Comparison of ENCODE assay signal across 20 mouse cellular contexts in genomic region chr16:70563456-70563855, GRCm38 (mm10).
DNase-seq lines count a peak whose midpoint lies in the region; ATAC-seq and TF ChIP-seq lines count a peak whose summit lies in the region.
"Had no signal": no experiment of that assay in that cellular context is flagged by ENCODE, and none has a peak within 500 bp of the region (broad histone marks: within the 10 kb centered on the region; RNA-seq: fewer than 3 reads in every experiment).

No protein-coding gene starts in this region.

- H3K27ac ChIP-seq in intestine, embryonic 16.5 days (ENCODE audit: low read length): no peak overlapping the region
- H3K27ac ChIP-seq in intestine, postnatal 0 days (ENCODE audit: low read depth, low read length): no peak overlapping the region
- peak overlapping the region; percentile 69 for H3K27ac ChIP-seq in limb, embryonic 11.5 days (replicated peaks; ENCODE audit: low read depth, low read length)
- H3K27ac ChIP-seq in forebrain, embryonic 11.5 days (ENCODE audit: low read depth, low read length): no peak overlapping the region
- H3K27ac ChIP-seq: embryonic facial prominence, embryonic 15.5 days; forebrain, embryonic 15.5 days; intestine, embryonic 15.5 days; liver, embryonic 12.5 days; neural tube, embryonic 13.5 days; stomach, postnatal 0 days had no signal

- 53% methylated on average over 5 of the region's 5 CpGs for WGBS in intestine, embryonic 16.5 days
- WGBS in intestine, postnatal 0 days: 64% methylated on average over 5 of the region's 5 CpGs
- 11% methylated on average over 5 of the region's 5 CpGs for WGBS in limb, embryonic 11.5 days
- whole genome bisulfite sequencing in forebrain, embryonic 11.5 days: 43% methylated on average over 5 of the region's 5 CpGs

- H3K4me2 ChIP-seq in intestine, embryonic 16.5 days (ENCODE audit: low read depth, low read length): no peak overlapping the region
- no peak overlapping the region for H3K4me2 ChIP-seq in intestine, postnatal 0 days (replicated peaks; ENCODE audit: low read depth)
- peak overlapping the region; percentile 8 for H3K4me2 ChIP-seq in limb, embryonic 11.5 days (ENCODE audit: low read depth, severe bottlenecking)
- H3K4me2 ChIP-seq in forebrain, embryonic 11.5 days (ENCODE audit: low read depth, low read length, severe bottlenecking): no peak overlapping the region
- H3K4me2 ChIP-seq: embryonic facial prominence, embryonic 15.5 days; forebrain, embryonic 15.5 days; heart, embryonic 12.5 days; intestine, embryonic 15.5 days; liver, embryonic 12.5 days; neural tube, embryonic 13.5 days had no signal

- peak; percentile 40; the same call in 1 of the 2 replicates for ATAC-seq in intestine, embryonic 16.5 days
- no peak for ATAC-seq in intestine, postnatal 0 days
- peak; percentile 76 for ATAC-seq in limb, embryonic 11.5 days (ENCODE audit: insufficient number of reproducible peaks, low FRiP score, low TSS enrichment, low read depth)
- no peak for ATAC-seq in forebrain, embryonic 11.5 days (replicated peaks; ENCODE audit: low FRiP score)
- ATAC-seq: forebrain, embryonic 15.5 days; intestine, embryonic 15.5 days; liver, embryonic 12.5 days had no signal

- H3K27me3 ChIP-seq in intestine, embryonic 16.5 days (replicated peaks; ENCODE audit: control insufficient read depth, insufficient read depth, low read length): no peaks in the 10 kb centered on the region
- H3K27me3 ChIP-seq in intestine, postnatal 0 days (replicated peaks; ENCODE audit: control insufficient read depth, insufficient read depth, low read length): no peaks in the 10 kb centered on the region
- no peaks in the 10 kb centered on the region for H3K27me3 ChIP-seq in limb, embryonic 11.5 days (ENCODE audit: control insufficient read depth, insufficient read depth, low read length)
- no peaks in the 10 kb centered on the region for H3K27me3 ChIP-seq in forebrain, embryonic 11.5 days (ENCODE audit: control insufficient read depth, insufficient read depth, low read length)
- H3K27me3 ChIP-seq: embryonic facial prominence, embryonic 15.5 days; forebrain, embryonic 15.5 days; heart, embryonic 12.5 days; intestine, embryonic 15.5 days; liver, embryonic 12.5 days; neural tube, embryonic 13.5 days had no signal

- H3K9me3 ChIP-seq in intestine, embryonic 16.5 days (ENCODE audit: control insufficient read depth, low read length): no peaks in the 10 kb centered on the region
- no peaks in the 10 kb centered on the region for H3K9me3 ChIP-seq in intestine, postnatal 0 days (ENCODE audit: control insufficient read depth)
- H3K9me3 ChIP-seq in limb, embryonic 11.5 days (ENCODE audit: control insufficient read depth, low read length): no peaks in the 10 kb centered on the region
- no peaks in the 10 kb centered on the region for H3K9me3 ChIP-seq in forebrain, embryonic 11.5 days (ENCODE audit: control insufficient read depth, low read length)
- H3K9me3 ChIP-seq: embryonic facial prominence, embryonic 15.5 days; forebrain, embryonic 15.5 days; heart, embryonic 12.5 days; intestine, embryonic 15.5 days; liver, embryonic 12.5 days; neural tube, embryonic 13.5 days had no signal

- H3K4me3 ChIP-seq in intestine, embryonic 16.5 days (ENCODE audit: low read length): no peak overlapping the region
- H3K4me3 ChIP-seq in intestine, postnatal 0 days (ENCODE audit: low read depth, low read length): no peak overlapping the region
- no peak overlapping the region for H3K4me3 ChIP-seq in limb, embryonic 11.5 days (ENCODE audit: low read depth, low read length)
- no peak overlapping the region for H3K4me3 ChIP-seq in forebrain, embryonic 11.5 days (ENCODE audit: low read depth, low read length)
- H3K4me3 ChIP-seq: embryonic facial prominence, embryonic 15.5 days; forebrain, embryonic 15.5 days; heart, embryonic 12.5 days; intestine, embryonic 15.5 days; liver, embryonic 12.5 days; neural tube, embryonic 13.5 days had no signal

- DNase-seq in thymus, postnatal 0 days (ENCODE audit: low spot score): peak; percentile 1
- DNase-seq in thymus, adult 18-20 months: no peak
- DNase-seq in limb, embryonic 11.5 days (ENCODE audit: low spot score): no peak
- DNase-seq in forebrain, embryonic 11.5 days (ENCODE audit: low spot score): no peak
- DNase-seq in testis, postnatal 14 days (ENCODE audit: low spot score): no peak
- no peak for DNase-seq in cerebellum, adult 11 months
- DNase-seq: adrenal gland, postnatal 10 days; B cell, adult 2 months; cerebellum, postnatal 10 days; gastrocnemius, postnatal 10 days; layer of hippocampus, postnatal 36 days had no signal

- no peaks in the 10 kb centered on the region for H3K4me1 ChIP-seq in intestine, embryonic 16.5 days (ENCODE audit: control insufficient read depth, insufficient read depth, low read length)
- H3K4me1 ChIP-seq in intestine, postnatal 0 days (replicated peaks; ENCODE audit: control insufficient read depth, insufficient read depth, low read length): no peaks in the 10 kb centered on the region; the same call in 1 of the 2 replicates
- 0 out of 2 replicates have a peak, but pooled peaks cover 3% of the 10 kb centered on the region for H3K4me1 ChIP-seq in limb, embryonic 11.5 days (ENCODE audit: control insufficient read depth, insufficient read depth, low read length)
- no peaks in the 10 kb centered on the region for H3K4me1 ChIP-seq in forebrain, embryonic 11.5 days (replicated peaks; ENCODE audit: control insufficient read depth, insufficient read depth, low read length)
- H3K4me1 ChIP-seq: embryonic facial prominence, embryonic 15.5 days; forebrain, embryonic 15.5 days; heart, embryonic 12.5 days; intestine, embryonic 15.5 days; liver, embryonic 12.5 days; neural tube, embryonic 13.5 days had no signal

- no peaks in the 10 kb centered on the region for H3K36me3 ChIP-seq in intestine, embryonic 16.5 days (ENCODE audit: control insufficient read depth, insufficient read depth, low read length)
- H3K36me3 ChIP-seq in intestine, postnatal 0 days (ENCODE audit: control insufficient read depth, insufficient read depth): no peaks in the 10 kb centered on the region
- no peaks in the 10 kb centered on the region for H3K36me3 ChIP-seq in limb, embryonic 11.5 days (ENCODE audit: control insufficient read depth, insufficient read depth, low read length)
- H3K36me3 ChIP-seq in forebrain, embryonic 11.5 days (ENCODE audit: control insufficient read depth, insufficient read depth, low read length): no peaks in the 10 kb centered on the region
- H3K36me3 ChIP-seq: embryonic facial prominence, embryonic 15.5 days; forebrain, embryonic 15.5 days; heart, embryonic 12.5 days; intestine, embryonic 15.5 days; liver, embryonic 12.5 days; neural tube, embryonic 13.5 days had no signal

- H3K9ac ChIP-seq in intestine, embryonic 16.5 days (ENCODE audit: low read depth, low read length): no peak overlapping the region
- H3K9ac ChIP-seq in intestine, postnatal 0 days (ENCODE audit: low read depth, low read length): no peak overlapping the region
- no peak overlapping the region for H3K9ac ChIP-seq in limb, embryonic 11.5 days (ENCODE audit: low read length)
- H3K9ac ChIP-seq in forebrain, embryonic 11.5 days (ENCODE audit: low read length): no peak overlapping the region
- H3K9ac ChIP-seq: embryonic facial prominence, embryonic 15.5 days; forebrain, embryonic 15.5 days; heart, embryonic 12.5 days; intestine, embryonic 15.5 days; liver, embryonic 12.5 days; neural tube, embryonic 13.5 days had no signal

- TF ChIP-seq CTCF in intestine, postnatal 0 days (IDR thresholded peaks at IDR 0.05; ENCODE audit: low read depth): no peak

Comparison
In these comparisons a context has a peak if more than half of its experiments do, and no peak if none do; other contexts are left out.
1. ATAC-seq: peak in intestine, embryonic 16.5 days (single experiment) and limb, embryonic 11.5 days (single experiment); none in intestine, postnatal 0 days (single experiment) and forebrain, embryonic 11.5 days (single experiment).